In the genomic region with DNA sequence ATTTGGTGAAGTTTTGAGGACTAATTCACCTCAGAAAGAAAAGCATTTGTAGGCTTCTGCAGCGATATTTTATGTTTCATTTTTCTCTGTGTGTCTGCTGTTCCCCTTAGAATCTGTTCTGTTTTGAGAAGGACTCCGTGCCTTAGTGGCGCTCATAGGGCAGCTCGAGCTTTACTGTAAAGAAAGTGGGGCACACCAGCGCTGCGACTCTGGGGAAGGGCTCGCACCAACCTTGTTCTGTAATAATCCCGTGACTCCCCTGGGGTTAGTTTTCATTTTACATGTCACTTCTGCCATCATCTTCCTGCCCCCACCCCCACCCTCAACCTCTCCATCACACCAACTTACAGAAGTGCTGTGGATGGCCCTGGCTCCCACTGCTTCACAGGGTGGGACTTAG, we compare ENCODE assay signal across 29 mouse cellular contexts.
"Had no signal": no experiment of that assay in that cellular context is flagged by ENCODE, and none has a peak within 500 bp of the region (broad histone marks: within the 10 kb centered on the region; RNA-seq: fewer than 3 reads in every experiment).

No protein-coding gene starts in this region.

- H3K4me1 ChIP-seq: limb, embryonic 15.5 days; liver, embryonic 12.5 days; liver, embryonic 13.5 days; liver, embryonic 15.5 days; megakaryocyte, embryonic 14.5 days had no signal

- ATAC-seq: liver, embryonic 12.5 days; liver, postnatal 0 days had no signal

- H3K9ac ChIP-seq: limb, embryonic 12.5 days; limb, embryonic 13.5 days; limb, embryonic 15.5 days; liver, embryonic 12.5 days; liver, embryonic 13.5 days; liver, embryonic 14.5 days; liver, embryonic 15.5 days; liver, postnatal 0 days; lung, embryonic 14.5 days; lung, embryonic 15.5 days; midbrain, embryonic 12.5 days; midbrain, embryonic 13.5 days; midbrain, embryonic 15.5 days had no signal

- H3K4me3 ChIP-seq: left cerebral cortex, adult 2 months; limb, embryonic 10.5 days; limb, embryonic 12.5 days; limb, embryonic 13.5 days; limb, embryonic 15.5 days; liver, embryonic 12.5 days; liver, embryonic 13.5 days; liver, embryonic 15.5 days; lung, embryonic 15.5 days; megakaryocyte, embryonic 14.5 days; midbrain, embryonic 10.5 days; midbrain, embryonic 12.5 days; midbrain, embryonic 13.5 days; midbrain, embryonic 15.5 days; myocyte had no signal

- H3K9me3 ChIP-seq: limb, embryonic 10.5 days; limb, embryonic 12.5 days; limb, embryonic 13.5 days; limb, embryonic 15.5 days; liver, embryonic 12.5 days; liver, embryonic 13.5 days; liver, embryonic 15.5 days; lung, embryonic 15.5 days; megakaryocyte, embryonic 14.5 days; midbrain, embryonic 10.5 days; midbrain, embryonic 12.5 days; midbrain, embryonic 13.5 days; midbrain, embryonic 15.5 days had no signal

- H3K36me3 ChIP-seq: limb, embryonic 10.5 days; limb, embryonic 12.5 days; limb, embryonic 13.5 days; limb, embryonic 15.5 days; liver, embryonic 12.5 days; liver, embryonic 13.5 days; liver, embryonic 15.5 days; lung, embryonic 15.5 days; midbrain, embryonic 10.5 days; midbrain, embryonic 12.5 days; midbrain, embryonic 13.5 days; midbrain, embryonic 15.5 days had no signal

- H3K27ac ChIP-seq: left cerebral cortex, adult 2 months; limb, embryonic 10.5 days; limb, embryonic 12.5 days; limb, embryonic 13.5 days; limb, embryonic 15.5 days; liver, embryonic 12.5 days; liver, embryonic 13.5 days; liver, embryonic 14.5 days; liver, embryonic 15.5 days; macrophage; midbrain, embryonic 12.5 days; midbrain, embryonic 13.5 days; midbrain, embryonic 15.5 days had no signal

- DNase-seq: left cerebral cortex, postnatal 4 days; liver; liver, embryonic 13.5 days; liver, postnatal 0 days; lung, adult 18-20 months; lung, adult 2 months; lung, embryonic 14.5 days; lung, postnatal 10 days; lung, postnatal 14 days; lung, postnatal 36 days; lung, postnatal 4 days had no signal

- H3K4me2 ChIP-seq: limb, embryonic 13.5 days; limb, embryonic 15.5 days; liver, embryonic 11.5 days; liver, embryonic 13.5 days; liver, embryonic 15.5 days; midbrain, embryonic 11.5 days; midbrain, embryonic 12.5 days; midbrain, embryonic 13.5 days; midbrain, embryonic 15.5 days had no signal

- H3K27me3 ChIP-seq: limb, embryonic 12.5 days; limb, embryonic 13.5 days; limb, embryonic 15.5 days; liver, embryonic 12.5 days; liver, embryonic 13.5 days; liver, embryonic 15.5 days; lung, embryonic 15.5 days; megakaryocyte, embryonic 14.5 days; midbrain, embryonic 12.5 days; midbrain, embryonic 13.5 days; midbrain, embryonic 15.5 days had no signal
